Mouse (Mus musculus): ENCODE data around the gene Ptbp1. TPM values are rescaled to one million over a fixed set of nuclear protein-coding genes. Genes with fewer than 3 reads are reported as not detected.

Gene Ptbp1
- polyA plus RNA-seq, 1 experiment from 2014 or later, result 302 TPM

- 79% methylated on average over 12 of the region's 12 CpGs for WGBS
- peak overlapping the region; percentile 6; the same call in 1 of the 2 replicates for H3K27ac ChIP-seq (ENCODE audit: low read length)
- 0 out of 2 replicates have a peak, but pooled peaks cover under 1% of the 10 kb centered on the region for H3K36me3 ChIP-seq (ENCODE audit: control insufficient read depth, insufficient read depth, low read length)
- H3K4me3 ChIP-seq (ENCODE audit: low read length), result no peak overlapping the region
- H3K9me3 ChIP-seq (ENCODE audit: control insufficient read depth, low read length), result no peaks in the 10 kb centered on the region
- H3K4me1 ChIP-seq (ENCODE audit: control insufficient read depth, insufficient read depth, low read length), result peaks cover 36% of the 10 kb centered on the region
- H3K9ac ChIP-seq (ENCODE audit: low read depth, low read length), result no peak overlapping the region
- H3K27me3 ChIP-seq (replicated peaks; ENCODE audit: control insufficient read depth, insufficient read depth, low read length), result no peaks in the 10 kb centered on the region
- ATAC-seq, result peak; percentile 14; the same call in 1 of the 2 replicates
- H3K4me2 ChIP-seq (ENCODE audit: low read depth, low read length), result no peak overlapping the region
Observed at GRCm38 (mm10) chr10:79815671-79816494, 38.3 kb upstream of the Ptbp1 start.

GRCm38 (mm10) chr10:79817111-79817510 lies 37.1 kb upstream of the Ptbp1 start:
- WGBS, result 80% methylated on average over 2 of the region's 2 CpGs
- no peak overlapping the region for H3K4me2 ChIP-seq (ENCODE audit: low read depth, low read length)
- H3K4me3 ChIP-seq (ENCODE audit: low read length), result no peak overlapping the region
- ATAC-seq, result no peak
- no peaks in the 10 kb centered on the region for H3K9me3 ChIP-seq (ENCODE audit: control insufficient read depth, low read length)
- H3K9ac ChIP-seq (ENCODE audit: low read depth, low read length), result no peak overlapping the region
- H3K27me3 ChIP-seq (replicated peaks; ENCODE audit: control insufficient read depth, insufficient read depth, low read length), result no peaks in the 10 kb centered on the region
- no peaks in the 10 kb centered on the region for H3K36me3 ChIP-seq (ENCODE audit: control insufficient read depth, insufficient read depth, low read length)
- peaks cover 36% of the 10 kb centered on the region for H3K4me1 ChIP-seq (ENCODE audit: control insufficient read depth, insufficient read depth, low read length)
- no peak overlapping the region for H3K27ac ChIP-seq (ENCODE audit: low read length)

GRCm38 (mm10) chr10:79818225-79818624 lies 36.0 kb upstream of the Ptbp1 start:
- Histone ChIP-seq H3K36me3 (ENCODE audit: control insufficient read depth, insufficient read depth, low read length) (no peaks in the 10 kb centered on the region), H3K9me3 (ENCODE audit: control insufficient read depth, low read length) (no peaks in the 10 kb centered on the region), H3K27me3 (replicated peaks; ENCODE audit: control insufficient read depth, insufficient read depth, low read length) (no peaks in the 10 kb centered on the region), H3K9ac (ENCODE audit: low read depth, low read length) (no peak overlapping the region), H3K4me2 (ENCODE audit: low read depth, low read length) (no peak overlapping the region), H3K4me1 (ENCODE audit: control insufficient read depth, insufficient read depth, low read length) (peaks cover 36% of the 10 kb centered on the region), H3K27ac (ENCODE audit: low read length) (0 out of 2 replicates have a peak overlapping the region, but pooled peaks have one; percentile 11), H3K4me3 (ENCODE audit: low read length) (no peak overlapping the region)
- WGBS, result 50% methylated on average over 4 of the region's 4 CpGs
- no peak for ATAC-seq

- Histone ChIP-seq H3K27me3 (replicated peaks; ENCODE audit: control insufficient read depth, insufficient read depth, low read length) (no peaks in the 10 kb centered on the region), H3K36me3 (ENCODE audit: control insufficient read depth, insufficient read depth, low read length) (no peaks in the 10 kb centered on the region), H3K4me2 (ENCODE audit: low read depth, low read length) (no peak overlapping the region), H3K9ac (ENCODE audit: low read depth, low read length) (no peak overlapping the region), H3K4me1 (ENCODE audit: control insufficient read depth, insufficient read depth, low read length) (peaks cover 34% of the 10 kb centered on the region), H3K9me3 (ENCODE audit: control insufficient read depth, low read length) (no peaks in the 10 kb centered on the region), H3K4me3 (ENCODE audit: low read length) (no peak overlapping the region), H3K27ac (ENCODE audit: low read length) (no peak overlapping the region)
- WGBS, result 92% methylated on average over 16 of the region's 17 CpGs
- ATAC-seq, result no peak
Observed at GRCm38 (mm10) chr10:79819606-79820005, 34.6 kb upstream of the Ptbp1 start.

- H3K27me3 ChIP-seq (replicated peaks; ENCODE audit: control insufficient read depth, insufficient read depth, low read length), result no peaks in the 10 kb centered on the region
- 63% methylated on average over 8 of the region's 8 CpGs for WGBS
- H3K4me2 ChIP-seq (ENCODE audit: low read depth, low read length), result peak overlapping the region; percentile 51
- ATAC-seq, result no peak
- peaks cover 31% of the 10 kb centered on the region for H3K4me1 ChIP-seq (ENCODE audit: control insufficient read depth, insufficient read depth, low read length)
- peak overlapping the region; percentile 57 for H3K9ac ChIP-seq (ENCODE audit: low read depth, low read length)
- peak overlapping the region; percentile 92 for H3K27ac ChIP-seq (ENCODE audit: low read length)
- H3K9me3 ChIP-seq (ENCODE audit: control insufficient read depth, low read length), result no peaks in the 10 kb centered on the region
- H3K4me3 ChIP-seq (ENCODE audit: low read length), result peak overlapping the region; percentile 46; the same call in 1 of the 2 replicates
- H3K36me3 ChIP-seq (ENCODE audit: control insufficient read depth, insufficient read depth, low read length), result no peaks in the 10 kb centered on the region
Observed at GRCm38 (mm10) chr10:79820277-79820676, 34.0 kb upstream of the Ptbp1 start.

- Histone ChIP-seq H3K27ac (ENCODE audit: low read length) (peak within 1 kb of the TSS; percentile 92), H3K27me3 (replicated peaks; ENCODE audit: control insufficient read depth, insufficient read depth, low read length) (no peaks in the 10 kb centered on the region), H3K9ac (ENCODE audit: low read depth, low read length) (peak within 1 kb of the TSS; percentile 72), H3K4me1 (ENCODE audit: control insufficient read depth, insufficient read depth, low read length) (peaks cover 28% of the 10 kb centered on the region), H3K4me3 (ENCODE audit: low read length) (peak within 1 kb of the TSS; percentile 46), H3K4me2 (ENCODE audit: low read depth, low read length) (peak within 1 kb of the TSS; percentile 51), H3K36me3 (ENCODE audit: control insufficient read depth, insufficient read depth, low read length) (no peaks in the 10 kb centered on the region), H3K9me3 (ENCODE audit: control insufficient read depth, low read length) (no peaks in the 10 kb centered on the region)
- WGBS, result 52% methylated on average over 11 of the region's 11 CpGs
- no peak; the same call in 1 of the 2 replicates for ATAC-seq
Observed at GRCm38 (mm10) chr10:79820782-79821181, 33.4 kb upstream of the Ptbp1 start, which contains the start of gene Misp. TSS of gene Misp (plus strand) at chr10:79820989.

GRCm38 (mm10) chr10:79821731-79822130 lies 32.5 kb upstream of the Ptbp1 start:
- peak overlapping the region; percentile 46 for H3K4me3 ChIP-seq (ENCODE audit: low read length)
- peaks cover 28% of the 10 kb centered on the region for H3K4me1 ChIP-seq (ENCODE audit: control insufficient read depth, insufficient read depth, low read length)
- WGBS, result 73% methylated on average over 12 of the region's 12 CpGs

GRCm38 (mm10) chr10:79822372-79822771 lies 31.9 kb upstream of the Ptbp1 start:
- Histone ChIP-seq H3K27ac (ENCODE audit: low read length) (peak overlapping the region; percentile 98), H3K9me3 (ENCODE audit: control insufficient read depth, low read length) (no peaks in the 10 kb centered on the region), H3K36me3 (ENCODE audit: control insufficient read depth, insufficient read depth, low read length) (no peaks in the 10 kb centered on the region), H3K9ac (ENCODE audit: low read depth, low read length) (peak overlapping the region; percentile 72), H3K27me3 (replicated peaks; ENCODE audit: control insufficient read depth, insufficient read depth, low read length) (no peaks in the 10 kb centered on the region), H3K4me1 (ENCODE audit: control insufficient read depth, insufficient read depth, low read length) (peaks cover 28% of the 10 kb centered on the region), H3K4me2 (ENCODE audit: low read depth, low read length) (peak overlapping the region; percentile 51), H3K4me3 (ENCODE audit: low read length) (peak overlapping the region; percentile 46)
- 27% methylated on average over 17 of the region's 17 CpGs for WGBS
- ATAC-seq, result peak; percentile 82

More at GRCm38 (mm10) chr10:79821731-79822130, 32.5 kb upstream of the Ptbp1 start:
- Histone ChIP-seq H3K36me3 (ENCODE audit: control insufficient read depth, insufficient read depth, low read length) (no peaks in the 10 kb centered on the region), H3K9me3 (ENCODE audit: control insufficient read depth, low read length) (no peaks in the 10 kb centered on the region), H3K9ac (ENCODE audit: low read depth, low read length) (peak overlapping the region; percentile 72), H3K27me3 (replicated peaks; ENCODE audit: control insufficient read depth, insufficient read depth, low read length) (no peaks in the 10 kb centered on the region), H3K4me2 (ENCODE audit: low read depth, low read length) (peak overlapping the region; percentile 51), H3K27ac (ENCODE audit: low read length) (peak overlapping the region; percentile 92)
- no peak for ATAC-seq

- peaks cover 24% of the 10 kb centered on the region for H3K4me1 ChIP-seq (ENCODE audit: control insufficient read depth, insufficient read depth, low read length)
- H3K9ac ChIP-seq (ENCODE audit: low read depth, low read length), result peak overlapping the region; percentile 72
- H3K27me3 ChIP-seq (replicated peaks; ENCODE audit: control insufficient read depth, insufficient read depth, low read length), result no peaks in the 10 kb centered on the region
- 51% methylated on average over 6 of the region's 6 CpGs for WGBS
- ATAC-seq, result peak; percentile 73
- H3K4me3 ChIP-seq (ENCODE audit: low read length), result peak overlapping the region; percentile 46
- H3K9me3 ChIP-seq (ENCODE audit: control insufficient read depth, low read length), result no peaks in the 10 kb centered on the region
- peak overlapping the region; percentile 39 for H3K4me2 ChIP-seq (ENCODE audit: low read depth, low read length)
- H3K27ac ChIP-seq (ENCODE audit: low read length), result peak overlapping the region; percentile 98
- no peaks in the 10 kb centered on the region for H3K36me3 ChIP-seq (ENCODE audit: control insufficient read depth, insufficient read depth, low read length)
Observed at GRCm38 (mm10) chr10:79823011-79823410, 31.2 kb upstream of the Ptbp1 start.

All from intestine, embryonic 16.5 days (tissue).